Mouse (Mus musculus): ENCODE measurements around the gene Ddc.

The Ddc gene

GRCm38 (mm10) chr11:11897645-11898357, at the start of gene Ddc:
Ddc (minus strand) TSS chr11:11898144.
- DNase-seq (ENCODE audit: low read depth, low spot score): no peak
- no peaks in the 10 kb centered on the region for H3K36me3 ChIP-seq (ENCODE audit: control insufficient read depth, insufficient read depth, low read length, poor library complexity, severe bottlenecking)
- no peaks in the 10 kb centered on the region for H3K27me3 ChIP-seq (ENCODE audit: control insufficient read depth, insufficient read depth, low read length, poor library complexity, severe bottlenecking)

- no peak for DNase-seq (ENCODE audit: low read depth, low spot score)
- H3K27me3 ChIP-seq (ENCODE audit: control insufficient read depth, insufficient read depth, low read length, poor library complexity, severe bottlenecking): no peaks in the 10 kb centered on the region
Observed at GRCm38 (mm10) chr11:11945766-11946165, 47.8 kb upstream of the Ddc start.

GRCm38 (mm10) chr11:11944814-11945213, 46.9 kb upstream of the Ddc start:
- DNase-seq (ENCODE audit: low read depth, low spot score): no peak
- no peaks in the 10 kb centered on the region for H3K27me3 ChIP-seq (ENCODE audit: control insufficient read depth, insufficient read depth, low read length, poor library complexity, severe bottlenecking)
- no peaks in the 10 kb centered on the region for H3K36me3 ChIP-seq (ENCODE audit: control insufficient read depth, insufficient read depth, low read length, poor library complexity, severe bottlenecking)

More at GRCm38 (mm10) chr11:11945766-11946165, 47.8 kb upstream of the Ddc start:
- no peaks in the 10 kb centered on the region for H3K36me3 ChIP-seq (ENCODE audit: control insufficient read depth, insufficient read depth, low read length, poor library complexity, severe bottlenecking)

- no peak for DNase-seq (ENCODE audit: low read depth, low spot score)
- H3K36me3 ChIP-seq (ENCODE audit: control insufficient read depth, insufficient read depth, low read length, poor library complexity, severe bottlenecking): no peaks in the 10 kb centered on the region
- no peaks in the 10 kb centered on the region for H3K27me3 ChIP-seq (ENCODE audit: control insufficient read depth, insufficient read depth, low read length, poor library complexity, severe bottlenecking)
Observed at GRCm38 (mm10) chr11:11944082-11944349, 46.1 kb upstream of the Ddc start.

- Histone ChIP-seq H3K36me3 (ENCODE audit: control insufficient read depth, insufficient read depth, low read length, poor library complexity, severe bottlenecking) (no peaks in the 10 kb centered on the region), H3K27me3 (ENCODE audit: control insufficient read depth, insufficient read depth, low read length, poor library complexity, severe bottlenecking) (no peaks in the 10 kb centered on the region)
- DNase-seq (ENCODE audit: low read depth, low spot score): no peak
Observed at GRCm38 (mm10) chr11:11943240-11944081, 45.5 kb upstream of the Ddc start.

GRCm38 (mm10) chr11:11942320-11943217, 44.6 kb upstream of the Ddc start:
- DNase-seq (ENCODE audit: low read depth, low spot score): no peak
- Histone ChIP-seq H3K27me3 (ENCODE audit: control insufficient read depth, insufficient read depth, low read length, poor library complexity, severe bottlenecking) (no peaks in the 10 kb centered on the region), H3K36me3 (ENCODE audit: control insufficient read depth, insufficient read depth, low read length, poor library complexity, severe bottlenecking) (no peaks in the 10 kb centered on the region)

GRCm38 (mm10) chr11:11940833-11941681, 43.1 kb upstream of the Ddc start:
- DNase-seq (ENCODE audit: low read depth, low spot score): peak; percentile 22
- no peaks in the 10 kb centered on the region for H3K36me3 ChIP-seq (ENCODE audit: control insufficient read depth, insufficient read depth, low read length, poor library complexity, severe bottlenecking)

GRCm38 (mm10) chr11:11939611-11940010, 41.7 kb upstream of the Ddc start:
- Histone ChIP-seq H3K27me3 (ENCODE audit: control insufficient read depth, insufficient read depth, low read length, poor library complexity, severe bottlenecking) (no peaks in the 10 kb centered on the region), H3K36me3 (ENCODE audit: control insufficient read depth, insufficient read depth, low read length, poor library complexity, severe bottlenecking) (no peaks in the 10 kb centered on the region)
- DNase-seq (ENCODE audit: low read depth, low spot score): no peak

More at GRCm38 (mm10) chr11:11940833-11941681, 43.1 kb upstream of the Ddc start:
- no peaks in the 10 kb centered on the region for H3K27me3 ChIP-seq (ENCODE audit: control insufficient read depth, insufficient read depth, low read length, poor library complexity, severe bottlenecking)

- no peaks in the 10 kb centered on the region for H3K27me3 ChIP-seq (ENCODE audit: control insufficient read depth, insufficient read depth, low read length, poor library complexity, severe bottlenecking)
- H3K36me3 ChIP-seq (ENCODE audit: control insufficient read depth, insufficient read depth, low read length, poor library complexity, severe bottlenecking): no peaks in the 10 kb centered on the region
- DNase-seq (ENCODE audit: low read depth, low spot score): no peak
Observed at GRCm38 (mm10) chr11:11938591-11938990, 40.6 kb upstream of the Ddc start.

- no peak for DNase-seq (ENCODE audit: low read depth, low spot score)
- no peaks in the 10 kb centered on the region for H3K27me3 ChIP-seq (ENCODE audit: control insufficient read depth, insufficient read depth, low read length, poor library complexity, severe bottlenecking)
Observed at GRCm38 (mm10) chr11:11937340-11938030, 39.5 kb upstream of the Ddc start.

GRCm38 (mm10) chr11:11934808-11935207, 36.9 kb upstream of the Ddc start:
- H3K36me3 ChIP-seq (ENCODE audit: control insufficient read depth, insufficient read depth, low read length, poor library complexity, severe bottlenecking): no peaks in the 10 kb centered on the region
- no peak for DNase-seq (ENCODE audit: low read depth, low spot score)
- no peaks in the 10 kb centered on the region for H3K27me3 ChIP-seq (ENCODE audit: control insufficient read depth, insufficient read depth, low read length, poor library complexity, severe bottlenecking)

More at GRCm38 (mm10) chr11:11937340-11938030, 39.5 kb upstream of the Ddc start:
- H3K36me3 ChIP-seq (ENCODE audit: control insufficient read depth, insufficient read depth, low read length, poor library complexity, severe bottlenecking): no peaks in the 10 kb centered on the region

GRCm38 (mm10) chr11:11932102-11932789, 34.3 kb upstream of the Ddc start:
- Histone ChIP-seq H3K36me3 (ENCODE audit: control insufficient read depth, insufficient read depth, low read length, poor library complexity, severe bottlenecking) (no peaks in the 10 kb centered on the region), H3K27me3 (ENCODE audit: control insufficient read depth, insufficient read depth, low read length, poor library complexity, severe bottlenecking) (no peaks in the 10 kb centered on the region)
- DNase-seq (ENCODE audit: low read depth, low spot score): no peak

- H3K27me3 ChIP-seq (ENCODE audit: control insufficient read depth, insufficient read depth, low read length, poor library complexity, severe bottlenecking): no peaks in the 10 kb centered on the region
- DNase-seq (ENCODE audit: low read depth, low spot score): no peak
- no peaks in the 10 kb centered on the region for H3K36me3 ChIP-seq (ENCODE audit: control insufficient read depth, insufficient read depth, low read length, poor library complexity, severe bottlenecking)
Observed at GRCm38 (mm10) chr11:11931688-11932087, 33.7 kb upstream of the Ddc start.
